Mouse (Mus musculus): Measurements from ENCODE around the gene Casc4. TPM values are rescaled to one million over a fixed set of nuclear protein-coding genes. Genes with fewer than 3 reads are reported as not detected.

Gene Casc4
- total RNA-seq (2014; fragmentation: Nextera tagmentation) (2.7 and 3.7 TPM in 2 replicates), total RNA-seq (2017) (6.4 and 7.1 TPM in 2 replicates)

- peak; percentile 91 for ATAC-seq (replicated peaks; ENCODE audit: poor library complexity, severe bottlenecking)
These were observed at the start of gene Casc4 for GRCm38 (mm10) chr2:121866632-121867050. TSS of gene Casc4 (plus strand) at chr2:121866970.

DNA sequence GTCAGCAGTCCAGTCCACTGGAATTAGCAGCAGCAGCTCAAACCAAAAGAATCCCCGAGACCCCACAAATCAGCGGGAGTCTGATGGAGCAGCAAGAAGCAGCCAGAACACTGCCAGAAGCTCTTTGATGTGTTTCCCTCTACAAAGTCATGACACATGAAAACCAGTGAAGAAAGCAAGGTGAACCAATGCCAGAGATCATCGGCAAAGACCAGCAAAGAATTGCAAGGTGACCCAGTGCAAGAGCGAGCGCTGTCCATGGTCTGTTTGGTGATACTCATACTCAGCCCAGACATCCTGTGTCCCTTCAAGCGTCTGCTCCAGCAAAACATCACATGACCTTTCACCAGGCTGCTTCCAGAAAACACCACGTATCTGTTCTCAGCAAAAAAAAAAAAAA, 45.0 kb upstream of the Casc4 start:
- no peak for ATAC-seq (replicated peaks; ENCODE audit: poor library complexity, severe bottlenecking)

DNA sequence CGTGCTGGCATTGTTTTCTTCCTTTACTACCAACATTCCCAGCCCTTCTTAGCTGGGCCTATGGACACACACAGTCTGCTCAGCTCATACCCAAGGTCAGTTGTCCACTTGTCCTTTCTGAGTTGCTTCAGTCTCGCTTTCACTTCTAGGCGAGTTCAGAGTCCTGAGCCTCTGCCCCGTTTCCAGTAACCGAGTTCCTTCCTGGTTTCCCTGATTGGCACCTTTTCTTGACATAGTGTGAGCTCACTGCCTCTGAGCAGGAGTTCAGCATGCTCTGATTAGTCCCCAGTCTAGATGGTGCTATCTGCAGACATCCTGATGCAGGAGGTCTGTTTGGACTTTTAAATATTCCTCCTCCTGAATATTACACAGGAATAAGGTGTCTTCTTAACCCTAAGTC, 42.1 kb upstream of the Casc4 start:
- no peak for ATAC-seq (replicated peaks; ENCODE audit: poor library complexity, severe bottlenecking)

GRCm38 (mm10) chr2:121826189-121826588, 40.6 kb upstream of the Casc4 start:
- ATAC-seq (replicated peaks; ENCODE audit: poor library complexity, severe bottlenecking), result no peak

DNA sequence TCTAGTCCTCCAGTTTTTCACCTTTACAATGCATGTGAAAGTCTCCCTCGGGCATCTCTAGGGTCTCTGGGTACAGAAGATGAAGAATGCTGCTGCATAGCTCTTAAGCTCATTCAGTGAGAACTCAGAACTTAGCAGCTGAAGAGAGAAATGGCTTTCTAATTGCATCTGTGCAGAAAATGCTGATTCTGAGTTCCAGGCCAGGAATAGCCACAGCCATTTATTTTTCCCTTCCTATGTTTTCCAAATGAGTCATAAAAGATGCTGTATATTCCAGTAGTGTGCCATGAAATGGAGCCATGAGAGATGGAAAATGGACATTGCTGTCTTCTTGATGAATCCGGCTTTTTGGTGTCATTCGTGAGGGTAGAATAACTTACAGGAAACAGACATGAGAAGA, 38.4 kb upstream of the Casc4 start:
- ATAC-seq (replicated peaks; ENCODE audit: poor library complexity, severe bottlenecking), result no peak

GRCm38 (mm10) chr2:121832484-121832894, 34.3 kb upstream of the Casc4 start:
- ATAC-seq (replicated peaks; ENCODE audit: poor library complexity, severe bottlenecking), result peak; percentile 88

DNA sequence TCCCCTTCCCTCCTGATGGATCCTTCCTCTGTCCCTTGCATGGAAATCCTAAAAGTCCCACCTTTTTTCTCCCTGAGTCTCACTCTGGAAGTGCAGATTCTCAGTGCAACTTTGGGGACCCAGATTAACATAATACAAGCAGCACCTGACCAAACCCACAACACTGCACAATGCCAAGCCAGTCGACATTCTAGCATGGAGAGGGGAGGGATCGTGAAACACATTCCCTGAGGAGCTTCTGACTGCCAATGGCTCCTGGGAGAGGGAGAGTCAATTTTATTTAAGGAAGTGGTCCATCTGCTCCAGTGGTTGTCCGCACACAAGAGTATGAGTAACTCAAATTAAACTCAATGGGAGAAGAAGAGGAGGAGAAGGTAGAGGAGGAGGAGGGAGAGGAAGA, 31.8 kb upstream of the Casc4 start:
- no peak for ATAC-seq (replicated peaks; ENCODE audit: poor library complexity, severe bottlenecking)

DNA sequence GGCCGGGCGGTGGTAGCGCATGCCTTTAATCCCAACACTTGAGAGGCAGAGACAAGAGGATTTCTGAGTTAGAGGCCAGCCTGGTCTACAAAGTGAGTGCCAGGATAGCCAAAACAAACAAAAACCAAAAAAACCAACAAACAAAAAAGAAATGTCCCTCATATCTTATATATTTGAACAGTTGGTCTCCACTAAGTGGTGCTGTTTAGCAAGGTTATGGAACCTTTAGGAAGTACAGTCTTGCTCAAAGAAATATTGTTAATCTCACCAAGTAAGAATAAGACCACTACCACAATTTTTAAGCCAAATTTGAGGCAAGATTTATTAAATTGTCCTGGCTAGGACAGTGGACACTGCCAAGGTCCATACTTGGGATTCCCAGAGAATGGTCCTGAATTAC, 25.3 kb upstream of the Casc4 start:
- ATAC-seq (replicated peaks; ENCODE audit: poor library complexity, severe bottlenecking), result no peak

GRCm38 (mm10) chr2:121842249-121842648, 24.5 kb upstream of the Casc4 start:
- ATAC-seq (replicated peaks; ENCODE audit: poor library complexity, severe bottlenecking), result no peak

DNA sequence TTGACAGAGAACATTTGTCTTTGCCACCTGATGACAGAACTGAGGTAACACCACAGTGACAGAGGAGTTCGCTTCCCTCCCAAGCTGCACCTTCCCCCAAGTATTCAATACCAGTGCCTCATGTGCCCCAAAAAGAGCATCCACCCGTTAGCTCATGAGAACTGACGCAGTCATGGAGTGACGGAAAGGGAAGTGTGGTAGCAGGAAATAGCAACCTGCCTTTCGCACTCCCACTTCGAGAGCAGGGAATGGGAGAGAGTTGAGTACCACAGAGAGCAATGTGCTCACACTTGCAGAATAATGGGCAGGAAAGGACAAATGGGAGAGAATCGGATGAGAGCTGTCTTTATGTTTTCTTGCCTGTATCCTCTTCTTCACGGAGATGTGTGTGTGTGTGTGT, 20.7 kb upstream of the Casc4 start:
- no peak for ATAC-seq (replicated peaks; ENCODE audit: poor library complexity, severe bottlenecking)

DNA sequence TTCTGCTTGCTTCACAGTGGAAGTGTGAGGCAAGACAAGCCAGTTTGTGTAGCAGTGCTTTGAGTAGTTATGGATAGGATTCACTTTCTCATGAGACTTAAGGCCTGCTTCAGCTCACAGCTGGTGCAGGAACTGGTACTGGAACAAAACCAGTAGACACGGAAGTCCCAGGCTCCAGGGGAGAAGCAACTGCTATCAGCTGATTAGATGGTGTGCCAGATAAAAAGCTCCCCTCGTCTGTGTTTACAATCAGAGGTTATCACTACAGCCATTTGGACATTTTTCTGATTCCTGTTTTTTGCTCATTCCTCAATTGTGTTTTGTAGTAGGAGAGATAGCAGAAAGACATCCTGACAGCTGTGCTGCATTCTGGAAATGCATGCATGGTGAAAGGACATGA, 14.7 kb upstream of the Casc4 start:
- ATAC-seq (replicated peaks; ENCODE audit: poor library complexity, severe bottlenecking), result no peak

- ATAC-seq (replicated peaks; ENCODE audit: poor library complexity, severe bottlenecking), result no peak
These were observed 12.8 kb upstream of the Casc4 start for GRCm38 (mm10) chr2:121853974-121854373.

- no peak for ATAC-seq (replicated peaks; ENCODE audit: poor library complexity, severe bottlenecking)
These were observed 7.3 kb upstream of the Casc4 start for GRCm38 (mm10) chr2:121859380-121859980.

DNA sequence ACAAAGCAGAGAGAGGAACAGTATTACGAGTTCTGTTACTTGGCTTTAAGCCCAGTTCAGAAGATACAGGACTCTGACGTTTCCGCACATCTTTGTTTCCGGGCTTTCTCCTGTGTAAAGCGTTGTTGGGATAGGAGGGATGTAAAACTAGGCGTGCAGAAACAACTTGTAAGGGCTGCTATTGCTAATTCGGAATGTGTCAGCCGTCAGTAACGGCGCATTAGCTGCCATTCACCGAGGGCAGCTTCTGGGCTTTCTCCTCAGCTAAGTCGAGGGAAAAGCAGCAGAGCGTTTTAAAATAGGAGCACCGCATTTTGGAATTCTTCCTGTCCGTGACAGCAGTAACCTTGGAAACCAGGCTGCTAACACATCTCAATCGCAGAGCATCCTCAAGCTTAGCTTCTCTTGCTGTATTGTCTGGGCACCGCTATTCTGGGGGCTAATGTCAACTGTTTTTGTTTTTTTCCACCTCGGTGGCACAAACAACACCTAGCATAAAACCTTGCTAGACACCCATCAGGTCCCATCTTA, 634 bp upstream of the Casc4 start:
- peak; percentile 29 for ATAC-seq (replicated peaks; ENCODE audit: poor library complexity, severe bottlenecking)

- ATAC-seq (replicated peaks; ENCODE audit: poor library complexity, severe bottlenecking), result peak; percentile 35
These were observed 520 bp downstream of the Casc4 start for GRCm38 (mm10) chr2:121867051-121867928.

- ATAC-seq (replicated peaks; ENCODE audit: poor library complexity, severe bottlenecking), result no peak
These were observed 12.7 kb downstream of the Casc4 start for GRCm38 (mm10) chr2:121879506-121879905.

- ATAC-seq (replicated peaks; ENCODE audit: poor library complexity, severe bottlenecking), result no peak
These were observed 18.8 kb downstream of the Casc4 start for GRCm38 (mm10) chr2:121885509-121886106.

- no peak for ATAC-seq (replicated peaks; ENCODE audit: poor library complexity, severe bottlenecking)
These were observed 19.6 kb downstream of the Casc4 start for GRCm38 (mm10) chr2:121886406-121886805.

DNA sequence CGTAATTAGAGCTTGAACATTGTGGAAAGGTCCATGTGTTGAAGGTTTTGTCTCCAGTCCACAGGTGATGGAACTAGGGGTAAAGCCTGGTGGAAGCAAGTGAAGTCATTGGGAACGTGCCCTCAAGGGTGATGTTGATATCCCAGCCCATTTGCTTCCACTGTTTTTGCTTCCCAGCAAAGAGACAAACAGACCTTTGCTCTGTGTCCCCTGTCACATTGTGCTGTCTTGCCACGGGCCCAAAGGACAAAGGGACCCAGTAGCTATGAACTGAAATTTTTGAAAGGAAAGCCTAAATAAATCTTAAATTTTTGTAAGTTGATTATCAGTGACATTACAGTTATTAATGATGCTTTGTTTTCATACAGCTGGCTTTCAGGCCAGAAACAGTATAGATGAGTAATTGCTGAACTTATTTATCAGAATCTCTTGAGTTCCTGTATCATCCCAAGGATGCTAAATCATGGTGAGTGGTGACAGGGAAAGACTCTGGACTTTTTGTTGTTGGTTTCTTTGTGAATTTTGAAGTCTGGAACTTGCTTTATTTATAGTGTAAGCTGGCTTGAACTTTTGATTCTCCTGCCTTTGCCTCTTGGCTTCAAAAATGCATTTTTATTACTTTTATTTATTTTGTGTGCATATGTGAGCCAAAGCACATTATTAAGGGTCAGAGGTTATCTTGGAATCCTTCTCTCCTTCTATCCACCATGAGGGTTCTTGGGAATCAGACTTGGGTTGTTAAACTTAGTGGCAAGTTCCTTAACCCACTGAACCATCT, 22.1 kb downstream of the Casc4 start:
- ATAC-seq (replicated peaks; ENCODE audit: poor library complexity, severe bottlenecking), result no peak

GRCm38 (mm10) chr2:121895261-121895660, 28.5 kb downstream of the Casc4 start:
- no peak for ATAC-seq (replicated peaks; ENCODE audit: poor library complexity, severe bottlenecking)

Data from granulocyte monocyte progenitor cell, adult 5-6 weeks (primary cell).